Mouse (Mus musculus) kidney, postnatal 0 days (tissue): ENCODE results near the gene D630023F18Rik. TPM values are rescaled to one million over a fixed set of nuclear protein-coding genes. Genes with fewer than 3 reads are reported as not detected.

ENCODE experiments used
- ATAC-seq: fragments of 200-750 bp; cut with Nextera tagmentation; replicated peaks from 2 replicates; pipeline ENCODE4 v1.8.0; 2017; ENCODE audit warnings: low read depth, moderate number of reproducible peaks, moderate TSS enrichment, moderate library complexity; ENCODE audit not compliant: low FRiP score
- DNase-seq: peaks from one replicate; pipeline ENCODE4 v3.0.0-alpha.2; 2016; ENCODE audit warnings: low spot score
- H3K27ac ChIP-seq: fragments of 300-500 bp; sonication (generic); 2 replicates; pipeline ENCODE4 v1.5.1; 2014; ENCODE audit warnings: mild to moderate bottlenecking
- H3K27me3 ChIP-seq: fragments of 300-500 bp; sonication (generic); 2 replicates; pipeline ENCODE4 v1.6.1; 2014; ENCODE audit warnings: low read length, mixed read lengths; ENCODE audit not compliant: insufficient read depth
- H3K36me3 ChIP-seq: fragments of 300-500 bp; sonication (generic); 2 replicates; pipeline ENCODE4 v1.6.1; 2014; ENCODE audit warnings: low read length, mixed read lengths; ENCODE audit not compliant: insufficient read depth
- H3K4me1 ChIP-seq: fragments of 300-500 bp; sonication (generic); replicated peaks from 2 replicates; pipeline ENCODE4 v1.6.1; 2014; ENCODE audit warnings: antibody characterized with exemption, low read length, mixed read lengths; ENCODE audit not compliant: insufficient read depth
- H3K4me2 ChIP-seq: fragments of 300-500 bp; sonication (generic); 2 replicates; pipeline ENCODE4 v1.6.1; 2014; ENCODE audit warnings: mild to moderate bottlenecking, low read length, moderate library complexity, mixed read lengths
- H3K4me3 ChIP-seq: fragments of 300-500 bp; sonication (generic); replicated peaks from 2 replicates; pipeline ENCODE4 v1.5.1; 2014; ENCODE audit warnings: low read depth, low read length
- H3K9ac ChIP-seq: fragments of 300-500 bp; sonication (generic); 2 replicates; pipeline ENCODE4 v1.6.1; 2014; ENCODE audit warnings: low read depth, low read length
- H3K9me3 ChIP-seq: fragments of 300-500 bp; sonication (generic); replicated peaks from 2 replicates; pipeline ENCODE4 v1.6.1; 2016; ENCODE audit warnings: low read length, inconsistent platforms, mixed read lengths
- CTCF ChIP-seq: IDR thresholded peaks from 2 replicates; pipeline ENCODE4 v1.5.1; 2016; ENCODE audit warnings: antibody characterized with exemption, low read depth, mild to moderate bottlenecking, moderate library complexity
- WGBS: fragments of 180-500 bp; shearing (Covaris S2); extraction: QIAGEN DNeasy Blood & Tissue Kit; methylation state at CpG from one replicate; pipeline ENCODE4 v1.1.7; 2014; 5-methylcytosine and 5-hydroxymethylcytosine counted together
- polyA plus RNA-seq: library from polyadenylated mRNA; unstranded; fragments of >200 nt; fragmentation: Nextera tagmentation; extraction: Ambion mirVana; gene quantifications from 2 replicates; pipeline ENCODE4 v1.2.1, GENCODE M21; 2015

D630023F18Rik gene
- polyA plus RNA-seq, 1 experiment from 2014 or later: 3.3 TPM

GRCm38 (mm10) chr1:65107654-65108279, 15.2 kb downstream of the D630023F18Rik start:
- Histone ChIP-seq H3K9ac (no peak overlapping the region), H3K4me1 (0 out of 2 replicates have a peak, but pooled peaks cover 3% of the 10 kb centered on the region), H3K4me2 (no peak overlapping the region), H3K27me3 (no peaks in the 10 kb centered on the region), H3K27ac (no peak overlapping the region), H3K36me3 (no peaks in the 10 kb centered on the region), H3K9me3 (no peaks in the 10 kb centered on the region), H3K4me3 (no peak overlapping the region)
- ATAC-seq (no peak), DNase-seq (no peak)
- TF ChIP-seq CTCF: no peak
- WGBS: 79% methylated on average over 10 of the region's 10 CpGs

GRCm38 (mm10) chr1:65103273-65103672, 19.7 kb downstream of the D630023F18Rik start, which contains the start of gene Cryga:
Gene Cryga, minus strand, starts transcription at chr1:65103373.
- Histone ChIP-seq H3K4me2 (no peak within 1 kb of the TSS), H3K27ac (no peak within 1 kb of the TSS), H3K36me3 (no peaks in the 10 kb centered on the region), H3K4me3 (no peak within 1 kb of the TSS), H3K9me3 (no peaks in the 10 kb centered on the region), H3K27me3 (no peaks in the 10 kb centered on the region), H3K9ac (no peak within 1 kb of the TSS), H3K4me1 (no peaks in the 10 kb centered on the region)
- no peak for ATAC-seq
- 90% methylated on average over 11 of the region's 11 CpGs for WGBS
- no peak for TF ChIP-seq CTCF
- no peak for DNase-seq

- H3K9ac ChIP-seq: no peak overlapping the region
- H3K4me1 ChIP-seq: no peaks in the 10 kb centered on the region
- H3K27me3 ChIP-seq: no peaks in the 10 kb centered on the region
- no peak overlapping the region for H3K4me2 ChIP-seq
- 81% methylated on average over 3 of the region's 3 CpGs for WGBS
- H3K27ac ChIP-seq: no peak overlapping the region
- no peak for ATAC-seq
- H3K36me3 ChIP-seq: no peaks in the 10 kb centered on the region
- no peak for TF ChIP-seq CTCF
- no peak overlapping the region for H3K4me3 ChIP-seq
- no peak for DNase-seq
- no peaks in the 10 kb centered on the region for H3K9me3 ChIP-seq
Observed at GRCm38 (mm10) chr1:65096953-65097352, 26.1 kb downstream of the D630023F18Rik start.

GRCm38 (mm10) chr1:65091566-65091965, 31.4 kb downstream of the D630023F18Rik start:
- no peak for ATAC-seq

GRCm38 (mm10) chr1:65090370-65090769, 32.6 kb downstream of the D630023F18Rik start:
- Histone ChIP-seq H3K36me3 (no peaks in the 10 kb centered on the region), H3K27me3 (no peaks in the 10 kb centered on the region), H3K4me2 (no peak overlapping the region), H3K9me3 (no peaks in the 10 kb centered on the region), H3K27ac (no peak overlapping the region), H3K4me3 (no peak overlapping the region), H3K9ac (no peak overlapping the region), H3K4me1 (no peaks in the 10 kb centered on the region)
- TF ChIP-seq CTCF: no peak
- 60% methylated on average over 2 of the region's 2 CpGs for WGBS
- DNase-seq: no peak
- no peak for ATAC-seq

More at GRCm38 (mm10) chr1:65091566-65091965, 31.4 kb downstream of the D630023F18Rik start:
- no peak for TF ChIP-seq CTCF
- Histone ChIP-seq H3K27me3 (no peaks in the 10 kb centered on the region), H3K4me2 (no peak overlapping the region), H3K27ac (no peak overlapping the region), H3K9ac (no peak overlapping the region), H3K4me1 (no peaks in the 10 kb centered on the region), H3K36me3 (no peaks in the 10 kb centered on the region), H3K9me3 (no peaks in the 10 kb centered on the region), H3K4me3 (no peak overlapping the region)
- DNase-seq: no peak
- WGBS: 88% methylated on average over 3 of the region's 3 CpGs

DNA sequence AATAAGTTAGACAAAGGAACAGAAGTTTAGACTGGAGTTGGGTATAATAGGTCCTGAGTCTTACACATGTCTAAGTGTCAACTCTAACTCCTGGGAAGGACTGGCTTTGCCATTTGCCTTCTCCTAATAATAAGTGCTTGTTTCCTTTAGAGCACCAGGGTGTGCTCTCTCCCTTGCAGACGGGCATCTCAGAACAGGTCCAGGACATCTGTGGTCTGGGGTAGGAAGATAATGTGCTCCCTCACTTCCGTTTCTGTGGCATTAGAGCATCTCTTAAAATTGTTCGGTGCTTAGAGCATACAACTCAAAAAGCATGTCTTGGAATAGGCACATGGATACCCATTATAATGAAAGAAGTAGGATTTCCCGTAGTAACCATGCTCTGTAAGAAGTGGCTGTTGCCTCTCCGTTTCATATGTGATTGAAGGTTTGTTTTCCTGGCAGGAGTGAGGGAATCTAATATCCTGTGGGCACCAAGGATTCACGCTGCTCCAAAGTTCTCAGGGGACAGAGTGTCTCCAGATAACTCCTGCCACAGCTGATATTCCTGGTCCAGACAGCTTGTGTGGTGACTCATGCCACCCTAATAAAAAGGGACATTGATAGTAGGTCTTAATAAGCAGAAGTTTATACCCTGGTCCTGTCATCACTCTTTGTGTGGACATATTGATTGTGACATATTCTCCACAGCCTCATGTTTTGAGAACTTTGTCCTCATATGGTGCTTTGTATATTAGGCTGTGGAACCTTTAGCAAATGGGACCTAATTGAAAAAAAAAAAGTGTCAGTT, 34.3 kb downstream of the D630023F18Rik start:
- Histone ChIP-seq H3K4me2 (no peak overlapping the region), H3K9me3 (no peaks in the 10 kb centered on the region), H3K4me1 (no peaks in the 10 kb centered on the region), H3K36me3 (no peaks in the 10 kb centered on the region), H3K27ac (no peak overlapping the region), H3K9ac (no peak overlapping the region), H3K27me3 (no peaks in the 10 kb centered on the region), H3K4me3 (no peak overlapping the region)
- TF ChIP-seq CTCF: no peak; the same call in 1 of the 2 replicates
- no peak for DNase-seq
- WGBS: 65% methylated on average over 6 of the region's 6 CpGs
- ATAC-seq: no peak
